ENCODE assay signal across 8 mouse cellular contexts in the genomic region with DNA sequence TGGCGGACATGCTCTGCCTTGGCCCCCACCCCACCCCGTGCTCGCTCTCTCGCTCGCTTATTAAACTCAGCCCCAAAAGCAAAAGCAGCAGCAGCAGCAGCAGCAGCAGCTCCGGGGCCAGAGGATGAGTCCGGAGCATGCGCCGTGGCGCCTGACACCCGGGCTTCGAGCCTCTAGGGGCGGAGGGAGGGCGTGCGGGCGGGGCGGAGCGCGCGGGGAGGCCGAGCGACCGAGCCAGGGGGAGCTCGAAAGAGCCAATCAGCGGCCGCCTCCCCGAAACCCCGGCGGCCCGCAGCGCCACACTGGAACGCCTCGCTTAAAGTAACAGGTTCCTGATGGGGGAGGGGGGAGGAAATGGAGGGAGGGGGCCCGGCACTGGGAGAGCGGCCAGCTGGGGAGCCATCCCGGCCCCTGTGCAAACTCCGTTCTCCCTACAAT. TPM values are rescaled to one million over a fixed set of nuclear protein-coding genes. Genes with fewer than 3 reads are reported as not detected.
DNase-seq lines count a peak whose midpoint lies in the region; ATAC-seq lines count a peak whose summit lies in the region.

A gene (minus strand): TSS at position 149 of the 438 bp plus-strand sequence.

- no peaks in the 10 kb centered on the region for H3K9me3 ChIP-seq in forebrain, embryonic 10.5 days
- H3K9me3 ChIP-seq in heart, embryonic 16.5 days (replicated peaks; ENCODE audit: control insufficient read depth, low read length) = no peaks in the 10 kb centered on the region
- no peaks in the 10 kb centered on the region for H3K9me3 ChIP-seq in liver, embryonic 15.5 days (replicated peaks)
- H3K9me3 ChIP-seq in neural tube, embryonic 12.5 days = no peaks in the 10 kb centered on the region

- peaks cover 10% of the 10 kb centered on the region for H3K36me3 ChIP-seq in forebrain, embryonic 10.5 days (replicated peaks)
- H3K36me3 ChIP-seq in heart, embryonic 16.5 days (ENCODE audit: control insufficient read depth, insufficient read depth) = no peaks in the 10 kb centered on the region
- no peaks in the 10 kb centered on the region for H3K36me3 ChIP-seq in liver, embryonic 15.5 days (replicated peaks)
- peaks cover 5% of the 10 kb centered on the region; the same call in 1 of the 2 replicates for H3K36me3 ChIP-seq in neural tube, embryonic 12.5 days

- peak within 1 kb of the TSS; percentile 90 for H3K4me2 ChIP-seq in heart, embryonic 16.5 days (ENCODE audit: low read depth, low read length)
- H3K4me2 ChIP-seq in liver, embryonic 15.5 days = peak within 1 kb of the TSS; percentile 99
- peak within 1 kb of the TSS; percentile 80 for H3K4me2 ChIP-seq in neural tube, embryonic 12.5 days (replicated peaks)

- peak; percentile 94 to 95 for DNase-seq in CD8-positive naive resting alpha-beta T cell, adult 2 months (ENCODE audit: low read depth in 2 of 2, low spot score in 2 of 2)
- peak; percentile 87 for DNase-seq in c-Kit-positive CD71-negative TER-119-negative erythroid progenitor cells, embryonic 14.5 days (ENCODE audit: low read depth)
- peak; percentile 97 for DNase-seq in forebrain, embryonic 10.5 days (ENCODE audit: extremely low spot score, low spot score)
- peak; percentile 96 to 98 for DNase-seq in kidney, postnatal 36 days
- peak; percentile 92 for DNase-seq in telencephalon, adult 2 months (ENCODE audit: low read depth, low spot score)

- H3K27ac ChIP-seq in forebrain, embryonic 10.5 days = peak within 1 kb of the TSS; percentile 98
- peak within 1 kb of the TSS; percentile 97 for H3K27ac ChIP-seq in heart, embryonic 16.5 days (ENCODE audit: low read length)
- peak within 1 kb of the TSS; percentile 82 for H3K27ac ChIP-seq in liver, embryonic 15.5 days (replicated peaks)
- H3K27ac ChIP-seq in neural tube, embryonic 12.5 days = peak within 1 kb of the TSS; percentile 95

- 0% methylated on average over 37 of the region's 37 CpGs for WGBS in forebrain, embryonic 10.5 days
- WGBS in heart, embryonic 16.5 days = under 1% methylated on average over 36 of the region's 37 CpGs
- under 1% methylated on average over 37 of the region's 37 CpGs for WGBS in liver, embryonic 15.5 days (ENCODE audit: insufficient replicate concordance)
- under 1% methylated on average over 37 of the region's 37 CpGs for WGBS in neural tube, embryonic 12.5 days

- peaks cover 15% of the 10 kb centered on the region for H3K27me3 ChIP-seq in forebrain, embryonic 10.5 days (ENCODE audit: poor library complexity, severe bottlenecking)
- no peaks in the 10 kb centered on the region for H3K27me3 ChIP-seq in heart, embryonic 16.5 days (ENCODE audit: control insufficient read depth, insufficient read depth, low read length)
- H3K27me3 ChIP-seq in liver, embryonic 15.5 days = peaks cover 18% of the 10 kb centered on the region
- H3K27me3 ChIP-seq in neural tube, embryonic 12.5 days (replicated peaks) = no peaks in the 10 kb centered on the region; the same call in 1 of the 2 replicates

- H3K9ac ChIP-seq in heart, embryonic 16.5 days (ENCODE audit: low read length) = peak within 1 kb of the TSS; percentile 88
- peak within 1 kb of the TSS; percentile 66 for H3K9ac ChIP-seq in liver, embryonic 15.5 days
- H3K9ac ChIP-seq in neural tube, embryonic 12.5 days = peak within 1 kb of the TSS; percentile 93

- H3K4me1 ChIP-seq in forebrain, embryonic 10.5 days = peaks cover 50% of the 10 kb centered on the region
- H3K4me1 ChIP-seq in heart, embryonic 16.5 days (ENCODE audit: control insufficient read depth, insufficient read depth, low read length) = peaks cover 10% of the 10 kb centered on the region; the same call in 1 of the 2 replicates
- H3K4me1 ChIP-seq in liver, embryonic 15.5 days (replicated peaks) = peaks cover 39% of the 10 kb centered on the region
- peaks cover 20% of the 10 kb centered on the region for H3K4me1 ChIP-seq in neural tube, embryonic 12.5 days

- peak; percentile 95 for ATAC-seq in heart, embryonic 16.5 days (replicated peaks; ENCODE audit: extremely low read depth, insufficient read depth, low FRiP score)
- ATAC-seq in liver, embryonic 15.5 days (ENCODE audit: insufficient read depth) = peak; percentile 98
- ATAC-seq in neural tube, embryonic 12.5 days (ENCODE audit: low FRiP score, low read depth) = peak; percentile 91

- peak within 1 kb of the TSS; percentile 94 for H3K4me3 ChIP-seq in forebrain, embryonic 10.5 days
- H3K4me3 ChIP-seq in heart, embryonic 16.5 days (ENCODE audit: low read length) = peak within 1 kb of the TSS; percentile 92
- peak within 1 kb of the TSS; percentile 80 for H3K4me3 ChIP-seq in liver, embryonic 15.5 days (replicated peaks)
- peak within 1 kb of the TSS; percentile 92 for H3K4me3 ChIP-seq in neural tube, embryonic 12.5 days

RNA-seq across cellular contexts. Expression of the gene that starts here (rescaled TPM):
- polyA plus RNA-seq in forebrain, embryonic 10.5 days (2016; fragmentation: Nextera tagmentation; extraction: Ambion mirVana) = 51.8 and 55.6 TPM in 2 replicates
- 23.2 and 26.5 TPM in 2 replicates for polyA plus RNA-seq in heart, embryonic 16.5 days (2015; fragmentation: Nextera tagmentation; extraction: Ambion mirVana)
- polyA plus RNA-seq in liver, embryonic 15.5 days (2015; fragmentation: Nextera tagmentation; extraction: Ambion mirVana) = 76.0 and 83.9 TPM in 2 replicates
- 76.3 and 90.5 TPM in 2 replicates for polyA plus RNA-seq in neural tube, embryonic 12.5 days (2016; fragmentation: Nextera tagmentation; extraction: Ambion mirVana)

Comparison
In these comparisons a context has a peak if more than half of its experiments do, and no peak if none do; other contexts are left out.
1. Peak in every context shown above with its lines: DNase-seq, ATAC-seq, H3K4me3 ChIP-seq and H3K27ac ChIP-seq.